Mouse (Mus musculus): ENCODE measurements around the gene Galnt11. TPM values are rescaled to one million over a fixed set of nuclear protein-coding genes. Genes with fewer than 3 reads are reported as not detected.
A peak's percentile ranks its signal among the peaks of the same experiment; 100 is the strongest.
"Not testable (repeated sequence)": the region's sequence is repeated elsewhere in the genome, so short reads cannot be mapped to it uniquely, and the experiment has no call there.

The Galnt11 gene
- polyA plus RNA-seq, 1 experiment from 2014 or later: 58.2 TPM

GRCm38 (mm10) chr5:25190521-25190920 lies 31.2 kb upstream of the Galnt11 start:
- H3K9ac ChIP-seq: no peak overlapping the region
- ATAC-seq (ENCODE audit: low FRiP score) (no peak), DNase-seq (ENCODE audit: low spot score) (no peak)
- no peak overlapping the region for H3K27ac ChIP-seq
- WGBS: 81% methylated on average over 2 of the region's 2 CpGs
- H3K4me1 ChIP-seq (replicated peaks; ENCODE audit: control insufficient read depth, insufficient read depth, low read length): no peaks in the 10 kb centered on the region
- H3K27me3 ChIP-seq (ENCODE audit: control insufficient read depth, insufficient read depth, low read length): no peaks in the 10 kb centered on the region
- no peak overlapping the region for H3K4me2 ChIP-seq (replicated peaks)
- H3K9me3 ChIP-seq (ENCODE audit: control insufficient read depth, low read length): no peaks in the 10 kb centered on the region
- H3K36me3 ChIP-seq (replicated peaks; ENCODE audit: control insufficient read depth, insufficient read depth): no peaks in the 10 kb centered on the region
- H3K4me3 ChIP-seq (replicated peaks; ENCODE audit: low read length): no peak overlapping the region

GRCm38 (mm10) chr5:25211872-25212271 lies 9.8 kb upstream of the Galnt11 start:
- no peak overlapping the region for H3K4me3 ChIP-seq (replicated peaks; ENCODE audit: low read length)
- no peak overlapping the region for H3K4me2 ChIP-seq (replicated peaks)
- no peaks in the 10 kb centered on the region for H3K36me3 ChIP-seq (replicated peaks; ENCODE audit: control insufficient read depth, insufficient read depth)
- no peaks in the 10 kb centered on the region for H3K9me3 ChIP-seq (ENCODE audit: control insufficient read depth, low read length)
- DNase-seq (ENCODE audit: low spot score) (no peak), ATAC-seq (ENCODE audit: low FRiP score) (no peak)
- no peak overlapping the region for H3K27ac ChIP-seq
- no peaks in the 10 kb centered on the region for H3K4me1 ChIP-seq (replicated peaks; ENCODE audit: control insufficient read depth, insufficient read depth, low read length)
- H3K9ac ChIP-seq: no peak overlapping the region
- no peaks in the 10 kb centered on the region for H3K27me3 ChIP-seq (ENCODE audit: control insufficient read depth, insufficient read depth, low read length)
- 81% methylated on average over 1 of the region's 1 CpGs for WGBS

- H3K36me3 ChIP-seq (replicated peaks; ENCODE audit: control insufficient read depth, insufficient read depth); ATAC-seq (ENCODE audit: low FRiP score); H3K4me3 ChIP-seq (replicated peaks; ENCODE audit: low read length); H3K4me2 ChIP-seq (replicated peaks); H3K9ac ChIP-seq; H3K9me3 ChIP-seq (ENCODE audit: control insufficient read depth, low read length); H3K4me1 ChIP-seq (replicated peaks; ENCODE audit: control insufficient read depth, insufficient read depth, low read length); H3K27ac ChIP-seq; H3K27me3 ChIP-seq (ENCODE audit: control insufficient read depth, insufficient read depth, low read length); DNase-seq (ENCODE audit: low spot score): not testable (repeated sequence)
Measured at GRCm38 (mm10) chr5:25213216-25213615, 8.5 kb upstream of the Galnt11 start.

- no peak overlapping the region for H3K27ac ChIP-seq
Measured at GRCm38 (mm10) chr5:25215006-25215405, 6.7 kb upstream of the Galnt11 start.

GRCm38 (mm10) chr5:25222752-25223702 lies 1.3 kb downstream of the Galnt11 start, which contains the start of gene E130116L18Rik:
E130116L18Rik (minus strand) TSS chr5:25223153.
- H3K4me1 ChIP-seq (replicated peaks; ENCODE audit: control insufficient read depth, insufficient read depth, low read length): peaks cover 11% of the 10 kb centered on the region
- 5% methylated on average over 72 of the region's 72 CpGs for WGBS
- peak within 1 kb of the TSS; percentile 77 for H3K9ac ChIP-seq
- no peaks in the 10 kb centered on the region for H3K27me3 ChIP-seq (ENCODE audit: control insufficient read depth, insufficient read depth, low read length)
- peak; percentile 97 for ATAC-seq (ENCODE audit: low FRiP score)
- peak; percentile 94 for DNase-seq (ENCODE audit: low spot score)
- H3K4me3 ChIP-seq (replicated peaks; ENCODE audit: low read length): peak within 1 kb of the TSS; percentile 61
- peak within 1 kb of the TSS; percentile 89 for H3K27ac ChIP-seq
- peak within 1 kb of the TSS; percentile 65 for H3K4me2 ChIP-seq (replicated peaks)
- H3K36me3 ChIP-seq (replicated peaks; ENCODE audit: control insufficient read depth, insufficient read depth): no peaks in the 10 kb centered on the region
- H3K9me3 ChIP-seq (ENCODE audit: control insufficient read depth, low read length): no peaks in the 10 kb centered on the region

More at GRCm38 (mm10) chr5:25215006-25215405, 6.7 kb upstream of the Galnt11 start:
- 85% methylated on average over 6 of the region's 6 CpGs for WGBS
- Histone ChIP-seq H3K36me3 (replicated peaks; ENCODE audit: control insufficient read depth, insufficient read depth) (no peaks in the 10 kb centered on the region), H3K4me2 (replicated peaks) (no peak overlapping the region), H3K4me1 (replicated peaks; ENCODE audit: control insufficient read depth, insufficient read depth, low read length) (no peaks in the 10 kb centered on the region), H3K9ac (no peak overlapping the region), H3K9me3 (ENCODE audit: control insufficient read depth, low read length) (no peaks in the 10 kb centered on the region), H3K4me3 (replicated peaks; ENCODE audit: low read length) (no peak overlapping the region), H3K27me3 (ENCODE audit: control insufficient read depth, insufficient read depth, low read length) (no peaks in the 10 kb centered on the region)
- DNase-seq (ENCODE audit: low spot score) (no peak), ATAC-seq (ENCODE audit: low FRiP score) (no peak)

GRCm38 (mm10) chr5:25224377-25224776 lies 2.7 kb downstream of the Galnt11 start:
- not testable (repeated sequence) for H3K27ac ChIP-seq; H3K4me3 ChIP-seq (replicated peaks; ENCODE audit: low read length); H3K36me3 ChIP-seq (replicated peaks; ENCODE audit: control insufficient read depth, insufficient read depth); H3K9ac ChIP-seq; H3K9me3 ChIP-seq (ENCODE audit: control insufficient read depth, low read length); H3K27me3 ChIP-seq (ENCODE audit: control insufficient read depth, insufficient read depth, low read length); DNase-seq (ENCODE audit: low spot score); ATAC-seq (ENCODE audit: low FRiP score)
- WGBS: 93% methylated on average over 1 of the region's 1 CpGs
- Histone ChIP-seq H3K4me1 (replicated peaks; ENCODE audit: control insufficient read depth, insufficient read depth, low read length) (peaks cover 11% of the 10 kb centered on the region), H3K4me2 (replicated peaks) (peak overlapping the region; percentile 65)

GRCm38 (mm10) chr5:25243101-25243500 lies 21.4 kb downstream of the Galnt11 start:
- Histone ChIP-seq H3K9ac (no peak overlapping the region), H3K4me1 (replicated peaks; ENCODE audit: control insufficient read depth, insufficient read depth, low read length) (no peaks in the 10 kb centered on the region), H3K27me3 (ENCODE audit: control insufficient read depth, insufficient read depth, low read length) (no peaks in the 10 kb centered on the region), H3K9me3 (ENCODE audit: control insufficient read depth, low read length) (no peaks in the 10 kb centered on the region), H3K4me2 (replicated peaks) (no peak overlapping the region), H3K36me3 (replicated peaks; ENCODE audit: control insufficient read depth, insufficient read depth) (peaks cover 12% of the 10 kb centered on the region; the same call in 1 of the 2 replicates), H3K4me3 (replicated peaks; ENCODE audit: low read length) (no peak overlapping the region), H3K27ac (no peak overlapping the region)
- WGBS: 90% methylated on average over 6 of the region's 6 CpGs
- DNase-seq (ENCODE audit: low spot score): no peak
- no peak for ATAC-seq (ENCODE audit: low FRiP score)

- H3K9me3 ChIP-seq (ENCODE audit: control insufficient read depth, low read length): no peaks in the 10 kb centered on the region
- no peak overlapping the region for H3K4me3 ChIP-seq (replicated peaks; ENCODE audit: low read length)
- peaks cover 29% of the 10 kb centered on the region for H3K36me3 ChIP-seq (replicated peaks; ENCODE audit: control insufficient read depth, insufficient read depth)
- no peaks in the 10 kb centered on the region for H3K4me1 ChIP-seq (replicated peaks; ENCODE audit: control insufficient read depth, insufficient read depth, low read length)
- H3K9ac ChIP-seq: no peak overlapping the region
- H3K4me2 ChIP-seq (replicated peaks): no peak overlapping the region
- H3K27ac ChIP-seq: no peak overlapping the region
- 90% methylated on average over 10 of the region's 10 CpGs for WGBS
- no peaks in the 10 kb centered on the region for H3K27me3 ChIP-seq (ENCODE audit: control insufficient read depth, insufficient read depth, low read length)
- ATAC-seq (ENCODE audit: low FRiP score): no peak
- no peak for DNase-seq (ENCODE audit: low spot score)
Measured at GRCm38 (mm10) chr5:25245806-25246472, 24.2 kb downstream of the Galnt11 start.

GRCm38 (mm10) chr5:25246473-25246865 lies 24.8 kb downstream of the Galnt11 start:
- WGBS: 83% methylated on average over 1 of the region's 1 CpGs
- H3K9me3 ChIP-seq (ENCODE audit: control insufficient read depth, low read length): no peaks in the 10 kb centered on the region
- no peak overlapping the region for H3K27ac ChIP-seq
- no peak overlapping the region for H3K4me2 ChIP-seq (replicated peaks)
- H3K36me3 ChIP-seq (replicated peaks; ENCODE audit: control insufficient read depth, insufficient read depth): peaks cover 32% of the 10 kb centered on the region
- H3K9ac ChIP-seq: no peak overlapping the region
- ATAC-seq (ENCODE audit: low FRiP score) (no peak), DNase-seq (ENCODE audit: low spot score) (no peak)
- H3K4me3 ChIP-seq (replicated peaks; ENCODE audit: low read length): no peak overlapping the region
- H3K27me3 ChIP-seq (ENCODE audit: control insufficient read depth, insufficient read depth, low read length): no peaks in the 10 kb centered on the region
- H3K4me1 ChIP-seq (replicated peaks; ENCODE audit: control insufficient read depth, insufficient read depth, low read length): no peaks in the 10 kb centered on the region
